Mouse (Mus musculus) myocyte (in vitro differentiated cells): Measurements from ENCODE around the gene Lrrc75a. TPM values are rescaled to one million over a fixed set of nuclear protein-coding genes. Genes with fewer than 3 reads are reported as not detected.
A peak's percentile ranks its signal among the peaks of the same experiment; 100 is the strongest.

Experiments
- H3K27me3 ChIP-seq: one replicate; pipeline ENCODE4 v1.6.1; 2011; ENCODE audit not compliant: control insufficient read depth, insufficient read depth, insufficient read length
- H3K36me3 ChIP-seq: one replicate; pipeline ENCODE4 v1.6.1; 2011; ENCODE audit not compliant: control insufficient read depth, insufficient read depth
- H3K4me2 ChIP-seq: one replicate; pipeline ENCODE4 v1.6.1; 2011; ENCODE audit warnings: low read depth, control low read depth
- H3K4me3 ChIP-seq: one replicate; pipeline ENCODE4 v1.5.1; 2011; ENCODE audit warnings: mild to moderate bottlenecking, control low read depth, moderate library complexity
- H3K79me2 ChIP-seq: one replicate; pipeline ENCODE4 v1.6.1; 2011; ENCODE audit not compliant: control insufficient read depth, insufficient read depth
- H3ac ChIP-seq: one replicate; pipeline ENCODE4 v1.6.1; 2011; ENCODE audit not compliant: control insufficient read depth, insufficient read length
- CEBPB ChIP-seq: IDR thresholded peaks from 2 replicates; pipeline ENCODE4 v1.6.1; 2011; ENCODE audit warnings: mild to moderate bottlenecking, moderate library complexity; ENCODE audit not compliant: poor library complexity, insufficient read depth, severe bottlenecking
- E2F4 ChIP-seq: IDR thresholded peaks from one replicate; pipeline ENCODE4 v1.6.1; 2011; ENCODE audit warnings: mild to moderate bottlenecking, control low read depth, moderate library complexity; ENCODE audit not compliant: insufficient read depth
- MAX ChIP-seq: IDR thresholded peaks from one replicate; pipeline ENCODE4 v1.6.1; 2011; ENCODE audit warnings: low read depth, mild to moderate bottlenecking, control low read depth
- MYOD1 ChIP-seq, 3 experiments: IDR thresholded peaks; one replicate each; pipeline ENCODE4 v1.6.1; 2011; ENCODE audit warnings: control low read depth in 2 of 3, low read depth in 2 of 3, mild to moderate bottlenecking in 2 of 3, moderate library complexity in 1 of 3; ENCODE audit not compliant: insufficient read length in 2 of 3, control insufficient read depth in 1 of 3
- MYOG ChIP-seq, 3 experiments: IDR thresholded peaks; one replicate each; pipeline ENCODE4 v1.6.1; 2011; ENCODE audit warnings: control low read depth in 2 of 3, low read depth in 2 of 3, mild to moderate bottlenecking in 2 of 3; ENCODE audit not compliant: insufficient read length in 2 of 3, control insufficient read depth in 1 of 3, insufficient read depth in 1 of 3
- POLR2A ChIP-seq: IDR thresholded peaks from one replicate; pipeline ENCODE4 v1.6.1; 2011; ENCODE audit warnings: low read depth, mild to moderate bottlenecking, control low read depth, moderate library complexity; ENCODE audit not compliant: insufficient read length
- POLR2AphosphoS2 ChIP-seq: IDR thresholded peaks from one replicate; pipeline ENCODE4 v1.6.1; 2011; ENCODE audit warnings: low read depth, control low read depth; ENCODE audit not compliant: insufficient read length
- REST ChIP-seq: IDR thresholded peaks from one replicate; pipeline ENCODE4 v1.6.1; 2011; ENCODE audit warnings: mild to moderate bottlenecking, control low read depth, moderate library complexity; ENCODE audit not compliant: insufficient read depth, insufficient read length
- SRF ChIP-seq: IDR thresholded peaks from one replicate; pipeline ENCODE4 v1.6.1; 2011; ENCODE audit warnings: low read depth; ENCODE audit not compliant: control insufficient read depth, insufficient read length
- TCF12 ChIP-seq: IDR thresholded peaks from one replicate; pipeline ENCODE4 v1.6.1; 2011; ENCODE audit warnings: mild to moderate bottlenecking, control low read depth; ENCODE audit not compliant: poor library complexity, insufficient read depth, severe bottlenecking
- TCF3 ChIP-seq: IDR thresholded peaks from one replicate; pipeline ENCODE4 v1.6.1; 2011; ENCODE audit warnings: low read depth, control low read depth; ENCODE audit not compliant: insufficient read length
- USF1 ChIP-seq: IDR thresholded peaks from one replicate; pipeline ENCODE4 v1.6.1; 2011; ENCODE audit warnings: low read depth, mild to moderate bottlenecking, control low read depth, moderate library complexity
- polyA plus RNA-seq: library from polyadenylated mRNA; unstranded; fragments of >200 nt; fragmentation: generic; extraction: Trizol; gene quantifications from one replicate; pipeline ENCODE4 v1.2.1, GENCODE M21; 2012; ENCODE audit warnings: missing spikeins

Lrrc75a gene
- polyA plus RNA-seq, 1 experiment: 19.5 TPM

- Histone ChIP-seq H3K4me3 (peak overlapping the region; percentile 100), H3ac (peak overlapping the region; percentile 20), H3K27me3 (no peaks in the 10 kb centered on the region), H3K36me3 (peaks cover 42% of the 10 kb centered on the region), H3K4me2 (peak overlapping the region; percentile 90), H3K79me2 (peaks cover 25% of the 10 kb centered on the region)
- TF ChIP-seq SRF: peak; percentile 66
- peak; percentile 99 for TF ChIP-seq POLR2AphosphoS2
- TF ChIP-seq MAX: peak; percentile 28
- TF ChIP-seq TCF3: peak; percentile 13
- peak in 1 of 3 experiments; percentile 25 for TF ChIP-seq MYOD1 (IDR thresholded peaks at IDR 0.05; ENCODE audit: control insufficient read depth in 1 of 3, insufficient read length in 2 of 3, low read depth in 2 of 3)
- no peak for TF ChIP-seq TCF12
- TF ChIP-seq CEBPB: no peak
- peak in 1 of 3 experiments; percentile 6 for TF ChIP-seq MYOG (IDR thresholded peaks at IDR 0.05; ENCODE audit: control insufficient read depth in 1 of 3, insufficient read depth in 1 of 3, insufficient read length in 2 of 3, low read depth in 2 of 3)
- peak; percentile 2 for TF ChIP-seq USF1
- TF ChIP-seq E2F4: peak; percentile 77
- no peak for TF ChIP-seq REST
- peak; percentile 98 for TF ChIP-seq POLR2A
Measured at GRCm38 (mm10) chr11:62602619-62603311, 45.6 kb downstream of the Lrrc75a start.

- Histone ChIP-seq H3K4me2 (peak overlapping the region; percentile 82), H3K4me3 (peak overlapping the region; percentile 100)
Measured at GRCm38 (mm10) chr11:62601732-62602618, 46.3 kb downstream of the Lrrc75a start.

DNA sequence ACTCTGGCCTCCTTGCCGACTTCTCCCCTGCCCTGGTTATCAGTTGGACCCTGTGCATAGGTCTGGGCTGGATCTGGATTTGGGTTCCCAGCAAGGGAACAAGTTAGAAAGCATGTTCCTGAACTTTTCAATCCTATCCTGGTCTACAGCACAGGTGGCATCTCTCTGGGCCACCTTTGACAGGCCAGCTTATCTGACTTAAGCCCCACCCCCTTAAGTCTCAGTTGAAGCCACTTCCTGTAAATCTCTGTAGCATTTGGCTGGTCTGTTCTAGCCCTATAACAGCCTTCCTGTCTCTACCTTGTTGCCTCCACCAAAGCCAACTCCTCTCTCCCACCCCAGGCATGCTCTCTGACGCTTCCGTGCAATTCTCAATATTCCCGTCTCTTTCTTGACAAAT is 49.8 kb downstream of the Lrrc75a start:
- no peaks in the 10 kb centered on the region for H3K27me3 ChIP-seq
- no peak overlapping the region for H3K4me3 ChIP-seq
- peaks cover 5% of the 10 kb centered on the region for H3K36me3 ChIP-seq
- peaks cover 9% of the 10 kb centered on the region for H3K79me2 ChIP-seq
- no peak overlapping the region for H3K4me2 ChIP-seq
- TF ChIP-seq E2F4: no peak
- no peak for TF ChIP-seq REST
- no peak for TF ChIP-seq CEBPB
- no peak for TF ChIP-seq TCF12
- TF ChIP-seq MYOG (IDR thresholded peaks at IDR 0.05; ENCODE audit: control insufficient read depth in 1 of 3, insufficient read depth in 1 of 3, insufficient read length in 2 of 3, low read depth in 2 of 3): no peak
- TF ChIP-seq POLR2A: no peak
- TF ChIP-seq MAX: no peak
- no peak for TF ChIP-seq TCF3
- TF ChIP-seq SRF: no peak
- no peak for TF ChIP-seq USF1
- no peak for TF ChIP-seq POLR2AphosphoS2
- no peak for TF ChIP-seq MYOD1 (IDR thresholded peaks at IDR 0.05; ENCODE audit: control insufficient read depth in 1 of 3, insufficient read length in 2 of 3, low read depth in 2 of 3)
- no peak overlapping the region for H3ac ChIP-seq

More at GRCm38 (mm10) chr11:62601732-62602618, 46.3 kb downstream of the Lrrc75a start:
- peaks cover 38% of the 10 kb centered on the region for H3K36me3 ChIP-seq
- H3K27me3 ChIP-seq: no peaks in the 10 kb centered on the region
- TF ChIP-seq CEBPB (no peak), TCF3 (no peak), MAX (no peak), E2F4 (no peak)
- H3ac ChIP-seq: peak overlapping the region; percentile 20
- H3K79me2 ChIP-seq: peaks cover 25% of the 10 kb centered on the region

- H3ac ChIP-seq: no peak overlapping the region
- no peaks in the 10 kb centered on the region for H3K36me3 ChIP-seq
- TF ChIP-seq MAX (no peak), POLR2AphosphoS2 (no peak), MYOD1 (IDR thresholded peaks at IDR 0.05; ENCODE audit: control insufficient read depth in 1 of 3, insufficient read length in 2 of 3, low read depth in 2 of 3) (no peak), CEBPB (no peak), POLR2A (no peak), E2F4 (no peak), USF1 (no peak), REST (no peak), MYOG (IDR thresholded peaks at IDR 0.05; ENCODE audit: control insufficient read depth in 1 of 3, insufficient read depth in 1 of 3, insufficient read length in 2 of 3, low read depth in 2 of 3) (no peak), TCF12 (no peak), SRF (no peak), TCF3 (no peak)
- no peak overlapping the region for H3K4me2 ChIP-seq
- no peak overlapping the region for H3K4me3 ChIP-seq
- no peaks in the 10 kb centered on the region for H3K27me3 ChIP-seq
- H3K79me2 ChIP-seq: no peaks in the 10 kb centered on the region
Measured at GRCm38 (mm10) chr11:62591904-62592575, 56.3 kb downstream of the Lrrc75a start.
